Mouse (Mus musculus) ES-Bruce4 (cell line): ENCODE data around the gene Lbhd2.

ENCODE experiments used
- CTCF ChIP-seq: IDR thresholded peaks from one replicate; pipeline ENCODE4 v1.8.1; 2011; ENCODE audit warnings: low read depth, low read length
- EP300 ChIP-seq: IDR thresholded peaks from 2 replicates; pipeline ENCODE4 v1.6.1; 2011; ENCODE audit warnings: low read depth, low read length; ENCODE audit not compliant: insufficient read depth

DNA sequence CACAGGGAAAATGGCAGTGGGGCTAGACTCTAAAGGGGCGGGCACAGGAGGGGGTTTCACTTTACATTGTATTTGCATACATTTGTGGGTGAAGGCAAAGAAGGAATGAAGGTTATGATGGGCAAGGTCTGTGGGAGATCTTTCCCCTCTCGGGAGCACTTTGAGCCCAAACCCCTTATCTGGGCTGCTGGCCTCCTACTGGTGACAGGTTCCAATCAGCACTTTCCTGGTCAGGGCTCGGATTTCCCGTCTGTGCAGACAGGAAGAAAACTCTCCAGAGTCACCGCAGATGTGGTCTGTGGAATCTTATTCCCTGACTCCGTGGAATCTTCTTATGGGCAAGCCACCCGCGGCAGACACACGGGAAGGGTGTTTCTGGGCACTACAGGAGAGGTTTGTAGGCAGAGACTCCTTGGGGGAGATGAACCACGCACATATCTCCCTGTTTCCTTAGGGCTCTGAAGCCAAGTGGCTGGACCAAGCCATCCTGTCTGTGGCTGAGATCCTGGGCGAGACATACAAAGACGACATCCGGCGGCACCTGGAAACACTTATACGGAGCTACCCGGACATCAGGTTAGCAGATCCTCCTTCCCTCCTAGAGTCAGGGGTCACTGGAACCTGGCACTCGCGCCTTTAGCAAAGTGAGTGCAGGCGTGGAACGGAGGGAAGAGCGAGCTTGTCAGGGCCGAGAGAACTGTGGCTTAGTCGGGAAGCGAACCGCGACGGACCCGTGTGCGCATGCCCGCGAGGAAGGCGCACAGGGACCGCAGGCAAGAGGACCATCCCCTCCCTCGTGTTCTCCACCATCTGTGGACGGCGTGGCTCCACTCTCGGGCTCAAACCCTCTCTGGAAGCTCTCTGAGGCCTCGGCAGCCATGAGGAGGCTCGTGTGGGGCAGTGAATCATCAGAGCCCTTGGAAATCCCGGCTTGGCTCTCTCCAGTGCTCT, 22.6 kb downstream of the Lbhd2 start:
- TF ChIP-seq CTCF (no peak), EP300 (no peak)
